Mouse (Mus musculus) kidney, adult 2 months (tissue): ENCODE measurements around the gene Gm20425. TPM values are rescaled to one million over a fixed set of nuclear protein-coding genes. Genes with fewer than 3 reads are reported as not detected.

Experiments
- DNase-seq: peaks from one replicate; pipeline ENCODE4 v3.0.0; 2021
- H3K27ac ChIP-seq: fragments of 200-500 bp; 2 replicates; pipeline ENCODE4 v1.5.1; 2012; ENCODE audit warnings: low read depth, low read length, control low read depth, inconsistent platforms; ENCODE audit not compliant: insufficient read depth
- H3K27me3 ChIP-seq: fragments of 200-500 bp; replicated peaks from 2 replicates; pipeline ENCODE4 v1.6.1; 2012; ENCODE audit warnings: mild to moderate bottlenecking, moderate library complexity, low read length, inconsistent platforms; ENCODE audit not compliant: control insufficient read depth, insufficient read depth
- H3K36me3 ChIP-seq: fragments of 200-500 bp; 2 replicates; pipeline ENCODE4 v1.6.1; 2012; ENCODE audit warnings: mild to moderate bottlenecking, moderate library complexity, low read length, inconsistent platforms; ENCODE audit not compliant: control insufficient read depth, insufficient read depth
- H3K4me1 ChIP-seq: fragments of 200-500 bp; 2 replicates; pipeline ENCODE4 v1.6.1; 2011; ENCODE audit warnings: low read length; ENCODE audit not compliant: control insufficient read depth, insufficient read depth
- H3K4me3 ChIP-seq: fragments of 200-500 bp; 2 replicates; pipeline ENCODE4 v1.5.1; 2011; ENCODE audit warnings: mild to moderate bottlenecking, low read depth, low read length, control low read depth; ENCODE audit not compliant: insufficient read depth
- CTCF ChIP-seq: fragments of 200-500 bp; conservative IDR thresholded peaks from 2 replicates; pipeline ENCODE4 v1.5.1; 2011; ENCODE audit warnings: low read depth, mild to moderate bottlenecking, control low read depth, low read length, moderate library complexity, mixed read lengths; ENCODE audit not compliant: insufficient read depth, insufficient read length
- POLR2A ChIP-seq: fragments of 200-500 bp; IDR thresholded peaks from one replicate; pipeline ENCODE4 v1.6.1; 2011; ENCODE audit warnings: low read depth, low read length, control low read depth
- WGBS: fragments of 180-500 bp; shearing (Covaris S2); methylation state at CpG from one replicate; pipeline ENCODE4 v1.1.7; 2018; 5-methylcytosine and 5-hydroxymethylcytosine counted together
- polyA plus RNA-seq: library from polyadenylated mRNA; depleted of rRNA; stranded (reverse); fragments of >200 nt; gene quantifications from 2 replicates; pipeline ENCODE4 v1.2.3, GENCODE M21; 2012

The Gm20425 gene
- polyA plus RNA-seq, 1 experiment, result not detected

GRCm38 (mm10) chr9:103201561-103202260 is 28.4 kb downstream of the Gm20425 start, which contains the start of gene Srprb:
Gene Srprb, minus strand, starts transcription at chr9:103202137.
- TF ChIP-seq CTCF (no peak), POLR2A (no peak)
- Histone ChIP-seq H3K4me3 (peak within 1 kb of the TSS; percentile 93), H3K27me3 (no peaks in the 10 kb centered on the region), H3K4me1 (peaks cover 3% of the 10 kb centered on the region; the same call in 1 of the 2 replicates), H3K36me3 (no peaks in the 10 kb centered on the region), H3K27ac (peak within 1 kb of the TSS; percentile 24; the same call in 1 of the 2 replicates)
- peak; percentile 96 for DNase-seq
- under 1% methylated on average over 45 of the region's 45 CpGs for WGBS

GRCm38 (mm10) chr9:103188416-103188815 is 41.7 kb downstream of the Gm20425 start:
- TF ChIP-seq CTCF, result no peak
- no peak for TF ChIP-seq POLR2A
- H3K36me3 ChIP-seq, result no peaks in the 10 kb centered on the region; the same call in none of the 2 replicates
- no peak overlapping the region for H3K27ac ChIP-seq
- H3K4me1 ChIP-seq, result 0 out of 2 replicates have a peak, but pooled peaks cover 3% of the 10 kb centered on the region
- no peak for DNase-seq
- 89% methylated on average over 4 of the region's 4 CpGs for whole genome bisulfite sequencing
- H3K27me3 ChIP-seq, result no peaks in the 10 kb centered on the region
- H3K4me3 ChIP-seq, result no peak overlapping the region

GRCm38 (mm10) chr9:103186747-103187146 is 43.4 kb downstream of the Gm20425 start:
- H3K27ac ChIP-seq, result no peak overlapping the region
- DNase-seq, result peak; percentile 83
- no peaks in the 10 kb centered on the region for H3K27me3 ChIP-seq
- 0 out of 2 replicates have a peak, but pooled peaks cover 3% of the 10 kb centered on the region for H3K4me1 ChIP-seq
- no peak for TF ChIP-seq CTCF
- no peak for TF ChIP-seq POLR2A
- H3K36me3 ChIP-seq, result no peaks in the 10 kb centered on the region; the same call in none of the 2 replicates
- no peak overlapping the region for H3K4me3 ChIP-seq
- WGBS, result 32% methylated on average over 9 of the region's 9 CpGs

- no peak for TF ChIP-seq POLR2A
- TF ChIP-seq CTCF, result no peak
- 82% methylated on average over 8 of the region's 8 CpGs for WGBS
- DNase-seq, result no peak
- Histone ChIP-seq H3K4me1 (peaks cover 3% of the 10 kb centered on the region; the same call in 1 of the 2 replicates), H3K4me3 (no peak overlapping the region), H3K36me3 (no peaks in the 10 kb centered on the region; the same call in 1 of the 2 replicates), H3K27me3 (no peaks in the 10 kb centered on the region), H3K27ac (no peak overlapping the region)
These were observed 44.2 kb downstream of the Gm20425 start for GRCm38 (mm10) chr9:103185946-103186345.

GRCm38 (mm10) chr9:103184855-103185254 is 45.3 kb downstream of the Gm20425 start:
- no peak for DNase-seq
- H3K4me1 ChIP-seq, result peaks cover 3% of the 10 kb centered on the region; the same call in 1 of the 2 replicates
- H3K4me3 ChIP-seq, result no peak overlapping the region
- H3K27me3 ChIP-seq, result no peaks in the 10 kb centered on the region
- no peak overlapping the region for H3K27ac ChIP-seq
- WGBS, result 78% methylated on average over 4 of the region's 4 CpGs
- TF ChIP-seq CTCF, result no peak
- TF ChIP-seq POLR2A, result no peak
- no peaks in the 10 kb centered on the region for H3K36me3 ChIP-seq

- 90% methylated on average over 8 of the region's 8 CpGs for WGBS
- H3K4me3 ChIP-seq, result no peak overlapping the region
- no peaks in the 10 kb centered on the region for H3K27me3 ChIP-seq
- peaks cover under 1% of the 10 kb centered on the region; the same call in 1 of the 2 replicates for H3K4me1 ChIP-seq
- no peak for DNase-seq
- TF ChIP-seq POLR2A, result no peak
- no peak for TF ChIP-seq CTCF
- no peak overlapping the region for H3K27ac ChIP-seq
- H3K36me3 ChIP-seq, result no peaks in the 10 kb centered on the region
These were observed 48.2 kb downstream of the Gm20425 start for GRCm38 (mm10) chr9:103181886-103182285.

GRCm38 (mm10) chr9:103180807-103181565 is 49.1 kb downstream of the Gm20425 start:
- TF ChIP-seq POLR2A, result no peak
- TF ChIP-seq CTCF, result no peak
- Histone ChIP-seq H3K27ac (no peak overlapping the region), H3K4me1 (no peaks in the 10 kb centered on the region; the same call in 1 of the 2 replicates), H3K27me3 (no peaks in the 10 kb centered on the region), H3K36me3 (no peaks in the 10 kb centered on the region), H3K4me3 (peak overlapping the region; percentile 58)
- 8% methylated on average over 20 of the region's 20 CpGs for WGBS
- DNase-seq, result peak; percentile 76
